Mouse (Mus musculus) left cerebral cortex, postnatal 4 days (tissue): ENCODE measurements around the gene Serpinb11. TPM values are rescaled to one million over a fixed set of nuclear protein-coding genes. Genes with fewer than 3 reads are reported as not detected.
A peak's percentile ranks its signal among the peaks of the same experiment; 100 is the strongest.

Experiments
- DNase-seq: peaks from one replicate; pipeline ENCODE4 v3.0.0-alpha.2; 2022
- intact Hi-C: fragments of 180-260 bp; cut with DNase I; formaldehyde crosslinking; loops from one replicate; pipeline ENCODE4 v1.15.1; 2025
- total RNA-seq, 2 experiments: library from RNA; stranded (reverse); gene quantifications; 2 replicates each; pipeline ENCODE4 v1.2.3; 2021

Gene Serpinb11
- not detected for total RNA-seq

DNA sequence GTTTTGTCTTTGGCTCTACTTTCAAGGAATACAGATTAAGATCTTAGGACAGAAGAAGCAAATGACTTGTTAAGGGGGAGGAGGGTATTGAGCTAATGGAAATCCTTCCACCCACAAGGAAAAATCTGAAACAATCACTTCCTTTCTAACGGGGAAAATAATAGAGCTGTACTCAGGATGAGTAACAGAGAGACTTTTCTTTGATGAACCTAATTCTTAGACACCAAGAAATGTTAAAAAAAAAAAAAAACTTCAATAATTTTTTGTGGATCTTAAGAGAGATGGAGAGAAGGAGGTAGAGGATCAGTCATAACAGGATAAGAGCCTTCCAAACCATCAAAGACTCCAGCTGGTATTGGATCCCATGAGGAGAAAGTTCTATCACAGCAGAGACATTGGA lies at the start of gene Serpinb11:
Gene Serpinb11 (plus strand): TSS at position 301 of the 400 bp plus-strand sequence.
- no peak for DNase-seq
- intact Hi-C loops = no loop called here

GRCm38 (mm10) chr1:107345979-107346378 lies 15.0 kb upstream of the Serpinb11 start:
- intact Hi-C loops = no loop called here
- peak; percentile 1 for DNase-seq

GRCm38 (mm10) chr1:107346788-107347187 lies 14.2 kb upstream of the Serpinb11 start:
- no peak for DNase-seq
- intact Hi-C loops = no loop called here

- intact Hi-C loops = no loop called here
- no peak for DNase-seq
Observed at GRCm38 (mm10) chr1:107350392-107350791, 10.6 kb upstream of the Serpinb11 start.

GRCm38 (mm10) chr1:107351115-107351514 lies 9.9 kb upstream of the Serpinb11 start:
- intact Hi-C loops = no loop called here

DNA sequence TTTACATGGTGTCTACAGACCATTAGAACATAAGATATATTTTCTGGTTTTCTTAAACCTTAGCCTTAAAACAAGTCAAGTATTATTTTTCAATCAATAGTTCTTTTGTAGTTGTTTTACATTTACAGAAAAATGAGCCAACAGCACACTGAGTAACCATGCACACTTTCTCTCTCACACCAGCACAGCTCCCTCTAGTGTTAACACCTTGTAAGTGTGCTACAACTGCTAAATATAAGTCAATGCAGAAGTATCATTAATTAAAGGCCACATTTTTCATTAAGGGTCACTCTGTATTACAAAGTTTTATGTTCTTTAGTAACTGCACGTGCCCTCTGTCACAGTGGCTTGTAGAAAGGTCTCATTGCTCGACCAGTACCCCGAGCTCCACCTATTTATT lies 8.0 kb upstream of the Serpinb11 start:
- no peak for DNase-seq
- intact Hi-C loops = no loop called here

More at GRCm38 (mm10) chr1:107351115-107351514, 9.9 kb upstream of the Serpinb11 start:
- DNase-seq = no peak

DNA sequence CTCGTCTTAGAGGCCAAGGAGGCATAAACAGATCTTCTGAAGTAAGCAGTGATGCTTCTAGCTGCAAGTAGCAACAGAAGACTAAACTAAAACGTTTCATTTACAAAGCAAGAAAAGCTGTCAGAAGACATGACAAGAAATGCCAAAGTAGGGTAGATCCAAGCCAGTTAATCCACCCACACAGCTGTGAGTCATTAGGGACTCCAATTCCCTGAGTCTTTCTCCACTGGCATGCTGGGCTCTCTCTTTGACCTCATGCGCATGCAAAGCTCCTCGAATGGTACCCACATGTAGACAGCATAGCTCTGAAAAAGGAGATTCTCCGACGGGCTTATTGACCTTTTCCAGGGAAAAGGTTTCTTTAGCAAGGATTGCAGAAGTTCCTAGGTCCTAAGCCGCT lies 5.0 kb downstream of the Serpinb11 start:
- DNase-seq = no peak
- intact Hi-C loops = no loop called here

DNA sequence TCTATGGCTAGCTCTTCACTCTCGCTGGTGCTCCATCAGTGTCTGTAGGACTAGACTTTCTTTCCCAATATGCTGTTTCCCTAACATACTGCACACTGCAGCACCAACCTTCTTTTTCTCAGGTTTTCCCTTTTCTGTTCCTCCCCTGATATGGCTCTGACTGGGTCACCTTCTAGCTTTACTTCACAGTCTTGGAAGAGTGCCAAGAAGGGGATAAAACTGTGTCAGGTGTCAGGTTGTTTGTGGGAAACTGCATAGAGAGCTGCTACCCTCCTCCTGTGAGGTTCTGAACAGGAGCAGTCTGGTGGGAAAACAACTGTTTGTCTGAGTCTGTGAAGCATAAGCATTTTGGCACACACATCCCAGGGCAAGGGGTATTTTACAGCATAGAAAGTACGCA lies 7.9 kb downstream of the Serpinb11 start:
- DNase-seq = no peak
- intact Hi-C loops = no loop called here

- intact Hi-C loops = no loop called here
- DNase-seq = no peak
Observed at GRCm38 (mm10) chr1:107376952-107377351, 16.0 kb downstream of the Serpinb11 start.

GRCm38 (mm10) chr1:107378368-107378767 lies 17.4 kb downstream of the Serpinb11 start:
- DNase-seq = no peak
- intact Hi-C loops = no loop called here

DNA sequence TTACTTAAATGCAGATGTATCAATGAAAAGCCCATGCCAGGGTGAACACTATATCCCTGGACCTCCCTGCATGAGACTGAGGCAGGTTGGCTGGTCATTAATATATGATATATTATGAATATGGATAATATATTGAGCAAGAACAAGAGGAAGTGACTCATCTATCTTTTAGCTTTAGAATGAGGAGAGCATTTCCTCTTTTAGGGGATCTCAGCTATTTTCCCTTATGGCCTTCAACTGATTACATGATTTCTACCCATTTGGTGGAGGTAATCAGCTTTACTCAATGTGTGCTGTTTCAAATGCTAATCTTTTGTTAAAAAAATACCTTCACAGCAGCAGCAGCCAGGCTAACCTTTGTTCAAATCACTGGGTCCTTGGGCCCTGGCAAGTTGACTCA lies 20.5 kb downstream of the Serpinb11 start:
- DNase-seq = no peak
- intact Hi-C loops = no loop called here

DNA sequence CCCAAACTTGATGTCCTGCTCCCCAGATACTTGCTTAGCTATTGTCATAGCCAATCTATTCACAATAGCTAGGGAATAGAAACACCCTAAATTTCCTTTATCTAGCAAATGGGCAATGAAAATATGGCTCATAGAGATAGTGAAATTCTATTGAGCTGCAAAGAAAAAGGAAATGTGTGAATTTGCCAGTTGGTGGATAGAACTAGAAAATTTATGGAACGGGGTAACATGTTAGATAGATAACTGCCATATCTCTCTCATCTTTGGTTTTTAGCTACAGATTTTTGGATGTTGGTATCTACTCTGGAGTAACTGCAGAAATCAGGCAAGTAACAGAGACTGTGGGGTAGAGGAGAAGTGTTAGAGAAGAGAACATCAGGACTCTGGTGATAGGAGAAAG lies 21.4 kb downstream of the Serpinb11 start:
- intact Hi-C loops = no loop called here

GRCm38 (mm10) chr1:107384532-107384931 lies 23.5 kb downstream of the Serpinb11 start:
- intact Hi-C loops = no loop called here
- DNase-seq = no peak

More for the DNA sequence above, 21.4 kb downstream of the Serpinb11 start:
- DNase-seq = no peak

GRCm38 (mm10) chr1:107389753-107390152 lies 28.8 kb downstream of the Serpinb11 start:
- DNase-seq = no peak
- intact Hi-C loops = no loop called here

GRCm38 (mm10) chr1:107397481-107397880 lies 36.5 kb downstream of the Serpinb11 start:
- DNase-seq = no peak
- intact Hi-C loops = no loop called here

DNA sequence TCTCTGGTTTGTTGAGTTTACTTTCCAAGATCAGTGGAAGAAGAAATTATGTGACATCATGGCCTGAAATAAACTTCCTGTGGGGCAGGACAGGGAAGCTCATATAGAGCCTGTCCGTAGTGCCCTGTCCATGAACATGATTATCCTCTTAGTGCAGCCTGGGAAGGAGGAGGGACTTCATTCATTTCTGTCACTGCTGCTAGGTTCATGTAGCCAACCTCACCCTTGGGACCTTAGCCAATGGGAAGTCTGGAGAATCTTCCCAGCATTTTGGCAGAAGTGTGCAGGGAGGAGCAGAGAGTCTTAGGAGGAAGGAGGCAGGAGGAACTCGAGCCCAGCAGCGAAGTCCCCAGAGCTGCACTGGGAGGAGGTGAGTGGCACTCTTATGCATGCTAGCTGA lies 38.4 kb downstream of the Serpinb11 start, which contains the start of gene Serpinb7:
Gene Serpinb7 (plus strand): TSS at position 301 of the 400 bp plus-strand sequence.
- no peak for DNase-seq
- intact Hi-C loops = no loop called here

DNA sequence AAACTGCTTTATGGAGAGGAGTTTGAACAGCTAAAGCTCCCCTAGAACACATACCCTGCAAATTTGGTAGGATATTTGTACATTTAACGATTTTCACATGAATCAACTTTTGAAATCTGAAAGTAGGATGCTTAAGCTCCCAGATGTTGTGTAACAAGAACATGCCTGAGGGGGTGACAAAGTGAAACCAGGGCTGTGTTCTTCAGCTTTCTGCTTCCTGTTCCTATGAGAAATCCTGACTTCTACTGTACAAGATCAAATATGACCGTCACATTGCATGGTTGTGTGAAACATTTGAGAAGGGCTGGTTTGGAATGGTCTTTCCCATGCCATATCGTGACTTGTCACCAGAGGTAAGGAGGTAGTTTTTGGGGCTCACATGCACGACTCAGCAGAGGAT lies 41.1 kb downstream of the Serpinb11 start:
- no peak for DNase-seq

GRCm38 (mm10) chr1:107414650-107415049 lies 53.7 kb downstream of the Serpinb11 start:
- no peak for DNase-seq
- intact Hi-C loops = no loop called here

More for the DNA sequence above, 41.1 kb downstream of the Serpinb11 start:
- intact Hi-C loops = no loop called here

DNA sequence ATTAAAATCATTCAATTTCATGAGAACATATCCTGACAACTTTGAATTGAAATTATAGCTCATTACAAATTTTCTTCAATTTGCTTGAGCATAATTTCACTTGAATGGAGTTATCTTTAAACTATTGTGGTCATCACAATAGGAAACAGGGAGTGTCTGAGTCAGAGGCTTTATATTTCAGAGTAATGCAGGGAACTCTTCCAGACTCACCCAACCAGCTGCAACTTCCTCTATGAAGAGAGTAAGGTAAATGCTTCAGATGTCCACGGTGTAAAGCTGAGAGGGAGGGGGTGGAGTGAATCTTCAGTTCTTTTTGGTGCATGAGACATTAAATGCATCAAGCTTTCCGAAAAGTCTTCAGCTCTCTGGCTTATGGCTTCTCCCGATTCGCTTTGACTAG lies 61.5 kb downstream of the Serpinb11 start:
- no peak for DNase-seq
- intact Hi-C loops = no loop called here
